Mouse (Mus musculus) spleen, embryonic (tissue): ENCODE data around the gene Mettl9.

Experiments
- CTCF ChIA-PET: fragments of 350-600 bp; sonication (Branson Sonifier 250); formaldehyde crosslinking; loops from one replicate; lab custom pipeline; 2022; lab: Charles Lee

Mettl9 gene

DNA sequence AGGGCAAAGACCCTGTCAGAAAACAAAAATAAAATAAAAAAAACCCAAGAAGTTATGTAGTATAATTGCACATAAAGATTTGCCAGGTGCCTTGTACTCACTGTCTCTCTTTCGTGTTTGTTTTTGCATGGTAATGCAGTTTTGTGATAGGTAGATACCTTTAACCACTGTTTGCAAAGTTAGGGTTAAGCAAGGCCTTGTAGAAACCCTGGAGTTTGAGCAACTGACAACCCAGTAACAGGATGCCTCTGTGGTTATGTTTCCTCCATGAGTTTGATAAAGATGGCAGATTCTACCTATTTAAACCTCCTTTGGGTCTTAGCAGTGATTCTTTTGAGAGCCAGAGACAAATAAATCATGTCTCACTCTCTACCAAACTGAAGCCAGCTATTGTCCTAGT lies 9.3 kb downstream of the Mettl9 start:
- CTCF ChIA-PET, result no interaction called here

DNA sequence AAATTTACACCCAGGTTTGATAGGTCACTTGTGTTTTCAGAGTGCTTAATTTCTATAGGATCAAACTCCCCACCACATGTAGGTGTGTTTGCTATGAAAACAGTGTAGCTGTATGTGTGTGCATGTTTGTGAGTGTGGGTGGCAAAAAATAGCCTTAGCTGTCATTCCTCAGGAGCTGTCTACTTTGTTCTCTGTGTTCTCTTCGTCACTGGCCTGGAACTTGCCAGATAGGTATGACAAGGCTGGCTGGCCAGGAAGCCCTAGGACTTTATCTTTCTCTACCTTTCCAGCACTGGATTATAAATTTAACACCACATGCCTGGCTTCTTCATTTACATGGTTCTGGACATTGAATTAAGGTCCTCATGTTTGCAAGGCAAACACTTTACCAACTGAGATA lies 10.0 kb downstream of the Mettl9 start:
- CTCF ChIA-PET, result no interaction called here

DNA sequence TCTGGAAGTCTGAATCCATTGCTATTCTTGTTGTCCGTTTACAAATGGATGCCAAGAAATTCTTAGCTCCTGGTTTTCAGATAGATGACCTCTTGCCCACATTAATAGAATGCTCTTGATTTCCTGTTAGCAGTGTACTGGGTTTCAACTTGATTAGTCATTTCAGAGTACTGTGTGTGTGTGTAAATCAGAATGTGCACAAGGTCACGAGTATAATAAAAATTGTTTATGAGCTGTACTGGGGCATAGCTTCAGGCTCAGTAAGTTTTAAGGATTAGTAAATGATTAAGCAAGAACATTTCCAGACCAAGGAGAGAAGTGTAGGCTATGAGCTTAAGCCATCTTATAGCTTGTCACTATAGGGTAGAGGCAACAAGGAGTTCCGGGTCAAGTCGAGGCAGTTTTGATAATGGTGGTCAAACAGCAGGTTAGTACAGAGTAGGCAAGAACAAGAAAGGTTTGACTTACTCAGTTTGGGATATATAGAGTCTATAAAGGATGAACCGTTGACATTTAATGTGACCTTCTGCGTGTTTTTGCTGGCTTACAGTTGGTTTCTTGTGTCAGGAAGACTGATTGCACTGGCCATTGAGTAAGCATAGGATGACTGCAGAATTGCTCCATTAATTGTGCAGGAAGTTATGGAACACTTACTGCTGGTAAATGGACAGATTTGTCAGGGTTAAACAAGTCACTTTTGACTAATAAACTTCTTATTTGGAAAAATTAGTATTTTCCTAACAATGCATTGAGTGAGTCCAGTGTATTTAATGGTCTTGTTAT lies 11.6 kb downstream of the Mettl9 start:
- CTCF ChIA-PET, result no interaction called here

DNA sequence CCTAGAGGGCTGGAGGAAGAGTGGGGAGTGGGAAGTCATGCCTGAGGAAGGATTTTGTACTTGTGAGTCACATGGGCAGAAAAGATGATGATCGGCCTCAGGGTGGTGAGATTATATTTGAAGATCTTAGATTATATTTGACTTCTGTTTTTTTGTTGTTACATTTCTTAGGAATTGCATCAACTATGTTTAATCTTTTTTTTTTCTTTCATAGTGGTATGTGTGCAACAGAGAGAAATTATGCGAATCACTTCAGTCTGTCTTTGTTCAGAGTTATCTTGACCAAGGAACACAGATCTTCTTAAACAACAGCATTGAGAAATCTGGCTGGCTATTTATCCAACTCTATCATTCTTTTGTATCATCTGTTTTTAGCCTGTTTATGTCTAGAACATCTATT lies 13.4 kb downstream of the Mettl9 start:
- CTCF ChIA-PET, result no interaction called here

DNA sequence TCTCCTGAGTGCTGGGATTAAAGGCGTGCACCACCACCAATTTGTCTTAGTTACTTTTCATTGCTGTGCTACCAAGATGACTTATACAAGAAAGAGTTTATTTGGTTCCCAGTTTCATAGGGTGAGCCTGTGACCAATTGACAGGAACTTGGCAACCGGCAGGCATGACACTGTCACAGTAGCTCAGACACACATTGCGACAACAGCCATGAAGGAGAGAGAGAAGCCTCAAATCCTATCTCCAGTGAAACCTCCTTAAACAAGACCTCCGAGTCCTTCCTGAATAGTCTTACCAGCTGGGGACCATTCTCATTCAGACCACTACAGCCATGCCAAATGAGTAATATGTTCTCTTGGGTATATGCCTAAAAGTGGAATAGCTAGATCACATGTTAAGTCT lies 18.8 kb downstream of the Mettl9 start:
- CTCF ChIA-PET, result no interaction called here

DNA sequence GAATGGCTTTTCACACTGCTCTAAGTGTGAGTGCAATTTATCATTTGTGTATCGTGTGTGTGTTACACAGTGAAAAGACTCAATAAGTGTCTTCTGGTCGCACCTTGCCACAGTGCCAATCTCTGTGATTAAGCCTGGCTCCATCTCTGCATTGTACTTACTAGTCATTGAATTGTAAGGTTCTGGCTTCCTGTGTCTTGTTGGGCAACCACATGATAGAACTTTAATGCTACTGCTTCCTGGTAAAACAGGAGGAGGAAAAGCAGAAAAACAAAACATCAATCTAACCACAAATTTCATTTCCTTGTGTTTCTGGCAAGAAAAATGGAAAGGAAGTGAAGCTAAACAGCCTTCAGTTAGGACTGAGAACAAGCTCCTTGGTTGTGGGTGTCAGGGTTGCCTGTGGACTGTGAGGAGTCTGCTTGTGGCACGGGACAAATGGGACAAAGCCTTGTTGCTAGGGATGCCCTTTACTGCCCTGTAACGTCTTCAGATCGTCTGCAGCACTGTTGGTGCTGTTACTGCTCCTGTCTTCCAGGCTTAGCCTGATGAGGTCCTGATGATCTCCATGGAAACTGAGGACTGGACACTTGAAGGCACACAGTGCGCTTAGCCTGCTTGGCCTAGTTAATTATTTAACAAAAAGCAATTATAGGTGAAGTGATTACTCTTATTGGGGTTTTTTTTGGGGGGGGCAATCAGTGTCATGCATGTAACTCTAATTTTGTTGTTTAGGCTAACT lies 25.4 kb downstream of the Mettl9 start:
- CTCF ChIA-PET, result no interaction called here

DNA sequence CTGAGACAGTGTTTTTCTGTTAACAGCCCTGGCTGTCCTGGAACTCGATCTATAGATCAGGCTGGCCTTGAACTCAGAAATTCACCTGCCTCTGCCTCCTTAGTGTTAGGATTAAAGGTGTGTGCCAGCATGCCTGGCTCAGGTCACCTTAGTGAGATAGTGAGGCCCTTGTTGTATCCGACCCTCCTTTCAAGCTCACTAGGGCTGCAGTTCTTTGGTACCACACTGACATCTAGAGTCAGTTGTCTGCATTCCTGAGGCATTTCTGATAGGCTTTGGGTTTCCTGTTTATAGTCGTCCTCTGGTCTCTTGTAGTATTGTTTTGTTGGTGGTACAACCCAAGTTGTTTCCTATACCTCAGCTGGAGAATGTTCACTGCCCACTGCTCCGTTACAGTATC lies 30.1 kb downstream of the Mettl9 start:
- CTCF ChIA-PET, result no interaction called here

DNA sequence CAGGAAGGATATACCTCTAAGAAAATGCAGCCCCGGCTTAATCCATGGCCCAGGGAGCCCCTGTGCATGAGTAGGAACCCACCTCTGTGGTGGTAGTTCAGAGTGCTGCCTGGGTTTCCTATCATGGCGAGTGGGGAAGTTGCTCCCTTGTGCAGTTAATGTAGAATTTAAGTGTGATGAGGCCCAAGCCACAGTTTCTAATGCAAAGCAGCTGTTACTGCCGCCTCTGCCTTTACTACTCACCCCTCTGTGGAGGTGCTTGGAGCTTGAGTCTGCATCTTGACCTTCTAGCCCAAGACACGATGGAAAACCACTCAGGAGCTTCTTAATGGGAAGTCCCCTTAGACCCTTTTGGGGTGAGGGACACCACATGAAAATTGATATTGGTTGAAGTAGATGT lies 37.0 kb downstream of the Mettl9 start:
- CTCF ChIA-PET, result no interaction called here

DNA sequence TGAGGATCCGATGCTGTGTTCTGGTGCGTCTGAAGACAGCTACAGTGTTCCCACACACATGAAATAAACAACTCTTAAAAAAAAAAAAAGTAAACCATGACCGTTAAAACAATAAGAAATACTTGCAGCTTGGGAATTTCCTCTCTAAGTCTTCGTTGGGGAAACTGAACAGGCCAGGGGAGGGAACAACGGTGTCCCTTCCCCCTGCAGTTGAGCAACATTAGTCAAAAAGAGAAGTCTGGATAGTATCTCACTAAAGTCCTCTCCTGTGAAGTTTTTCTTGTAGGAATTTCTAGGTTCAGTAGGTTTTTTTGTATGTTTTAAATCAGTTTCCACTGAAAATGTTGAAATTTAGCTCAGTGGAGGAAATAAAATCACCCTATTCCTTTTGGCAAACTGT lies 38.3 kb downstream of the Mettl9 start:
- CTCF ChIA-PET, result no interaction called here

DNA sequence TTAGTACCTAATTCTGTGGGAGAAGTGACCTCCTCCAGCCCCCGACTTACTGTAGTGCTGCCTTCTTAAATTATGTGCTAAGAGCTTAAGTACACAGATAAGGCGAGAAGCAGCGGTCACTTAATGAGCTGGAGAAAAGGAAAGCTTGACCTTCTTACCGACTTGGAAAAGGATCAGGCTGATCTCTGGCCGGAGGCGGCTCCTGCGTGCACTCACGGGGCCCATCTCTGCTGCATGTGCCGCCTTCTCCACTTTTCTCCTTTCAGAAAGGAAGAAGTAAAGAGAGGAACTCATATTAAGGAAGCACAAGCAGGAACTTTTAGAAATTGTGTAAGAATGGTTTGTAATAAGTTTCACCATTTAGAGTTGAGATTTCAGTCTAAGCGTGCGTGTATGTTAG lies 40.0 kb downstream of the Mettl9 start, which contains the start of gene Igsf6:
Gene Igsf6 (minus strand): TSS at position 292 of the 400 bp plus-strand sequence.
- CTCF ChIA-PET, result no interaction called here

DNA sequence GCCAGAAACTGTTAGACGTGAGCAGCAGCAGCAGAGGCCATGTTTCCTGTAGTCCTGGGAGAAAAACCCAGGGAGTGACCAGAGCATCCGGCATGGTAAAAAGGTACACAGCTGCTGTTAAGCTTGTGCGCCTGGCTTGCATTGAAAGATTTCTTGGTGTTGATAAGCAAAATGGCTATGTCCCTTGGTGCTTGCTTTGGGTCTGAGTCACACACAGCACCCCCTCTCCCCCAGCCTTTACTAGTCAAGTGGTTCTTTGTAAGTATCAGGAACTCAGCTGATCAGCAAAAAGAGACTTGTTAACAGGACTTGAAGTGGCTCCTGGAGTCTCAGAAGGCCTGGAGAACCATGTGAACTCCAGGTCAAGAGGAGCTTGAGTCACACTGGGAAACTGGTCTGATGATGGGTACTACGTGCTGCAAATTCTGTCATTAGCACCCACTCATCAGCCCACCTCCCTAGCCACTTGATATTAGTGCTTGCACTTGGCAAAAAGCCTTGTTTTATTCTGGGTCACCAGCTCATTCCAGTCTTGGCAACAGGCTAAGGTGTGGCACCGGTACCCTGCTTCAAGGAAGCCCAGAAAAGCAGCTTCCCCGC lies 40.7 kb downstream of the Mettl9 start:
- CTCF ChIA-PET, result no interaction called here

DNA sequence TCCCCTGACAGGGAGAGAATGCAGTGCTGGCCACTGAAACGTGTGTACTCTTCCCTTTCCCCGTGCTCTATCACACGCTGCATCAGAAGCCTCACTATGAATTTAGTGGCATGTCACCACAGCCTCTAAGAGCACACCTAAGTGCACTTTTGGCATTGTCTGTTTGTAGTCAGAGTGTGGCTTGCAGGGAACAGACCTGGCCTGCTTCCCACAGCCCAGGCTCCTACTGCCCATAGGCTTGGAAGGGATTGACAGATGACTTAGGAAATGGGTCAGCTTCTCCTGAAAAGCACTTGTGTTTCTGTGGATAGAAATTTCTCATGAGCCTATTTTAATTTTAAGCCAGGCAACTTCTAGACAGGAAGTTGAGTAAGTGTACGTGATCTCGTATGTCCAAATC lies 41.2 kb downstream of the Mettl9 start:
- CTCF ChIA-PET, result no interaction called here

DNA sequence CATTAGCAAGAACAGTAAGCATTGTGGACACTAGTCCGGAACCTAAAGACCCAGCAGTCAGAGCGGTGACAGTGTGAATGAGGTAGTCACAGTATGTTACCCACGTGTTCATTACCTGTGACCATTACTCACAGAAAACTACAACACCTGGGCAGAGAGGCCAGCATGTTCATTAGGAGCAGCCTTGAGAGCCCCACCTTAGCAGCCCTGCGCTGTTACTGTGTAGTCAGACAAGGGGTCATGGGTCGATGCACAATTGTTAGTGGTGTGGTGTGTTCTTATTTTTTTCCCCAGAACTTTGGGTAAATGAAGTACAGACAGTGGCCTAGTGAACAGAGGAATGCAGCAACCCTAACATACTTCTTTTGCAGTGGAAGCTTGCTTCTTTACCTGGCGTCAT lies 43.1 kb downstream of the Mettl9 start:
- CTCF ChIA-PET, result no interaction called here

DNA sequence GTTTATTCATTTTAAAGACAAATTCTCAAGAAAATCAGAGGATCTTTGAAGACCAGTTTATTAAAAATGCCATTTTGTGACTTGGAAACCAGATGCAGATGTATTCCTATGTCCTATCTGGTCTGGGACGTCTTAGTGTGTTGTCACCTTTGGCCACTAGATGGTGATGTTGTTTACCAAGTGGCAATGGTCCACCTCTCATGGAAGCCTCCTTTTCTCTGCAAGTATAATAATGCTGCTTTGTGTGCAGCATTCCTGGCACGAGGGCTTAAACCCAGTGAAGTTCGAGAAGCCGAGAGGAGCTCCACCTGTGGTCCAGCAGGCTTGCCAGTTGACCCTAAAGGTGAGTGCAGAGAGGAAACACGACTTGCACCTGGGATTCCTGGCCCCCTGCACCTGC lies 43.6 kb downstream of the Mettl9 start:
- CTCF ChIA-PET, result interaction anchor here (0.7 kb wide), 1 partner anchor 27 kb away, joined by 5 read pairs; no protein-coding TSS in a partner anchor

DNA sequence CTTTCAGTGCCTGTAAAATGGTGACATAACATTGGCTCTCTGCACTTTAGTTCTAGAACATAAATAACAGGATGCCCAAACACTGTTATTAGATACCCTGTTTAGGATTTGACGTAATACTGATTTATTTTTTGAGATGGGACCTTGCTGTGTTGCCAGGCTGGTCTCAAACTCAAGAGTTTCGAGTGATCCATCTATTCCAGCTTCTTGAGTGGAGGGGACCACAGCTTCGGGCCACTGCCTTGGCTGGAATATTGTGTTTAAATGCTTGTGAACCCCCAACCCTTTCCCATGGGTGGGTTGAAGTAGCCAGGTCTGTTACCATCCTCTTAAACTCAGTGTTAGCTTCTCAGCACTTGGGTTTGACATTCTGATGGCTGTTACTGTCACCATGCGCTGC lies 47.1 kb downstream of the Mettl9 start, which contains the start of gene Otoa:
Gene Otoa (plus strand): TSS at position 301 of the 400 bp plus-strand sequence.
- CTCF ChIA-PET, result no interaction called here

DNA sequence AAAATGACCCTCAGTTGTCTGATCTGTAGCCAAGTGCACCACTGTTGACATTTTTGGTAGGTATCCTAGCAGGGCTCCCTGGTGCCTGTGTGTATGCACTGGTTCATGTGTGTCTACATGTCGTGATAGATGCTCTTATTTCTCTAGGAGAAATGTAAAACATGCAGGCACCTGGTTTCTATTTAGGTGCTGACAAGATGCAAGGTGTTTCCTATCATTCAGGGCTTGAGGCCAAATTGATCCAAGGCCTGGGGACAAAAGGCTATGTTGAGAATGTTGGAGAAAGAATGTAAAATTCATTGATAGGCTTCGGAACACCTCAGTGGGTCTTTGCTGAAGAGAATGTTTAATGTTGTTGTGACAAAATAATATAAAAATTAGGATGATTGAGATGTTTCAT lies 47.6 kb downstream of the Mettl9 start:
- CTCF ChIA-PET, result no interaction called here

DNA sequence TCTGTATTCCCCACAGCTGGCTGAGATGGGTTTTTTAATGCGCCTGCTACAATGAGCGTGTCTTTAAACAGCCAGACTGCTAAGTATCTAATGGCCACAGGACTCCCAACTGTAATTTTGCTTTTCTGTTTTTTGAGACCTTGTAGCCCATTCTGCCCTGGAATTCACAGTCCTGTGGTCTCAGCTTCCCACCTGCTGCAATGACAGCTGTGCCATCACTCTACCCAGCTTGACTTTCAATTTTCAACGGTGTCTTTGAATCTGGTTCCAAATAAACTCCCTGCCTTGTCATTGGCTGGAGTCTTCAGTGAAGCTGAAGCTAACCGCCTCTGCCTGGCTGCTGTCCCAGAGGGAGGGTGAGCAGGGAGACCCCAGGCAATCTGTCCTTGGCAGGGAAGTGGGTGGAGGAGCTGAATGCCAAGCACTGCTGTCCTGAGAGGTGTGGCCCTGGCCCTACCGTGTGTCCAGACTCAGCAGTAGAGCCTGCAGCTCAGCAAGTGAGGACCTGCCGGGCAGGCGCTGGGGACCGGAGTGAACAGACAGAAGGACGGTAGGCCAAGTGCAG lies 48.8 kb downstream of the Mettl9 start:
- CTCF ChIA-PET, result no interaction called here

DNA sequence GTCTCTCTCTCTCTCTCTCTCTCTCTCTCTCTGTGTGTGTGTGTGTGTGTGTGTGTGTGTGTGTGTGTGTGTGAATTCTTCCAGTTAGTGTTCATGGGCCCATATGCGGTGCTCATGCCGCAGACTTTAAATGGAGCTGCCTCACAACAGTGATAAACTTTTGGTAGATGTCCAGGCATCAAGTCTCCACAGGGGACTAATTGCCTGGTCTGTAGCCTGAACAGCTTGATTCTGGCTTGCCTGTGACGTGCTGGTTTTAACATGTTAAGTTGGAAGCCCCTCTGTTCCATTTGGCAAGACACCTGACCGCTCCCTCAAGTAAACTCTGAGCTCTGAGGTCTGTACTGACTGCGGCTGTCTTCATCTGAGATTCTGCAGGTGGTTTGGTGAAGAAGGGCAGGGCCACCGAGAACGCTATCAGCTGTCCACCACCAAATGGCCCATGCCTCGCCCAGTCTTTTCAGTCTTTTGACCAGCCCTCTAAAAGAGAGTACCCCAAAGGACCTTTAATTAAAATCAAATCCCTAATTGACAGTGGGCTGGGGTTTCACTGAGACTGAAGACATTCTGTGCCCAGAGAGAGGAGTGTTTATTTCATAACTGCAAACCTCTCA lies 50.7 kb downstream of the Mettl9 start:
- CTCF ChIA-PET, result interaction anchor here (0.6 kb wide), 1 partner anchor 34 kb away, joined by 4 read pairs; no protein-coding TSS in a partner anchor

DNA sequence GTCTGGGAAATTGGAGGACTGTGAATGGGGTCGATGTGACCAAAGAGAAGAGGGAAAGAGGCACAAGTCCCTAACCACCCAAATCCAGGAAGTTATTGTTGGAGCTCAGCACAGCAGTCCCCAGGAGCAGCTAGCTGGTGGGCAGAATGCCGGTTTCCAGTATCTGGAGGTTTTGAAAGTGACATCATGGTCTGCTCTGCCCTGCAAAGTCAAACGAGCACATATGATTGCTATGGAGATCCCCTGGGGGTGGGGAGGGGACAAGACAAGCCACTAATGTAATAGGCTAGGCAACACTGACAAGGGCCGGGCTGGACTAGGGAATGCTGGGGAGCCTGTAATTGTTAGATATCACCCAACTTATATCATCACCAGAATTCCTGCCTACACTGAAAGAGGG lies 51.3 kb downstream of the Mettl9 start:
- CTCF ChIA-PET, result interaction anchor here (0.6 kb wide), 1 partner anchor 33 kb away, joined by 4 read pairs; no protein-coding TSS in a partner anchor

DNA sequence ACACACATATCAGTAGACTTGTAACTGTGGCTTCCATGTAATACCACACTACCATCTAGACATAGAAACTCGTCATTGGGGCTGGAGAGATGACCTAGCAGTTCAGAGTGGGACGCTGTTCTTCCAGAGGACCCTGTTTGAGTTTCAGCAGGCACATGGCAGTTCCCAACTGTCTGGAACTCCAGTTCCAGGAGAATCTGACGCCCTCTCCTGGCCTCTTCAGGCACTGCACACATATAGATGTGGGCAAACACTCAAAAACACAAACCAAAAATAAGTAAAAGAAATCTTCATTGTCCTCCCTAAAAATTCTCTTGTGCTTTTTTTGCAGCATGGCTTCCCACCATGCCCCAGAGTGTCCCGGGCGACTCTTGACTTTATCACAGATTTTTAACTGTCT lies 54.5 kb downstream of the Mettl9 start:
- CTCF ChIA-PET, result no interaction called here

DNA sequence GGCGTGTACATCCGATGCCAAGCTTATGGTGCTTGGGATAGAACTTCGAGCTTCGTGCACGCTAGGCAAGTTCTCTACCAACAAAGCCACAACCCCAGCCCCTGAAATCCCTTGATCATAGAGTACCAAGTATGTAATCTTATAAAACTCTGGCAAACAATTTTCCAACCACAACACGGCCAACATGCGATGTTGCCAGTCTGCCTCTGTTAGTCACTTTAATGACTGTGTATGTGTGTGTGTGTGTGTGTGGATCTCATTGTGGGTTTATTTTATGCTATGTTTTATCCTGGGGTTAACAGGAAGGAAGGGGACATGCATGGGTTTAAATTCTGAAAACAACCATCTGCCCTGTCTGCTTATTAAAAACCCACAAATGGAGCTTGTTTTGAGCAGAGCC lies 56.5 kb downstream of the Mettl9 start:
- CTCF ChIA-PET, result no interaction called here

DNA sequence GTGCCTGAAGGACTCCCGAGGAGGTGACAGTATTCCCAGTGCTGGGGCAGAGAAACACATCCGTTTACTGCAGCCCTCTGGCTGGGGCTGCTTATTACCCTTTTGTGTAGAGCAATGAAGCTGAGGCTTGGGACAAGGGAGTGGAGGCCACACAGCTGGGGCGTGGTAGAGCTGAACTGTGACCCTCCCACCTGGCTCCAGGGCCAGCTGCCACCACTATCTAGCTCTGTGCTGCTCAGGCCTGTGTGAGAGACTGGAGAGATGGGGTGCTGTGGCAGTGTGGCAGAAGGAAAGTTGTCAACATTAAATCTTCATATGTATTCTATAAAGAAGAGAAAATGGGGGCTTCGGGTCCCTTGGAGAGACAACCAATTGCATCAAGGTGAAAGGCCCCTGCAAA lies 58.8 kb downstream of the Mettl9 start:
- CTCF ChIA-PET, result no interaction called here
